Mouse (Mus musculus) 3T3-L1 (cell line): Measurements from ENCODE around the gene Commd8.
"Not testable (repeated sequence)": the region's sequence is repeated elsewhere in the genome, so short reads cannot be mapped to it uniquely, and the experiment has no call there.

ENCODE experiments used
- DNase-seq: peaks from one replicate; pipeline ENCODE4 v3.0.0-alpha.2; 2015; ENCODE audit warnings: low read depth, low spot score

Gene Commd8

GRCm38 (mm10) chr5:72168285-72168621 lies 264 bp upstream of the Commd8 start:
- DNase-seq, result no peak

DNA sequence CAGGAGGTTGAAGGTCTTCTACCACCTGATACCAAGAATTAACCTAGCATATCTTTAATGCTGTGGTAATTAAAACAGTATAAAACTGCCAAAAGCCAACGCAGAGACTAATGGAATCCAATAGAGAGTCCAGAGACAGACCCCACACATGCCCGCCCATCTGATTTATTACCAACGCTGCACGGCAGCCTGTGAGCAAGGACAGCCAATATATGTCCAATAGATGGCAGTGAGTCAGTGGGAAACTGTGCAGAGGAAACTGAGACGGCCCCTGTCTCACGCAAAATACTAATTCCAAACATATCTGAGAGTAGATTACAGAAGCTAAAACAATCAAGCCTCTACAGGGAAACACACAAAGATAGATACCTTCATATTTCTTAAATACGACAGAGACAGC lies 3.6 kb downstream of the Commd8 start:
- no peak for DNase-seq

DNA sequence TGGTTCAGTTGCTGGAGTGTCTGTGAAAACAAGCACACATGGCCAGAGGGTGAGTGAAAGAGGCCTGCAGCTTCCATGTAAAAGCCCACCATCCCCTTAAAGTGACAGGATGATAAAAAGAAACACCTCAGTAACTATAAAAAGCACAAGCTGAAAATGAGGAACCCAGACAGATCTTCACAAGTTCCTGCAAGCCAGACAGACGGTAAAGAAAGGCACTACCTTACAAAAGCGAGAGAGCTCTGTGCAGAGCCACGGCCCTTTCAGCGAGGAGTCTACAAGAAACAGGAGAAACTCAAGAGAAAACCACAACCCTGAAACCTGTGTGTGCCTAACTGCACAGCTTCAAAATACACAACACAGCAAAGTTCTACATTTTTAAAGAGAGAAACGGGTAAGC lies 5.1 kb downstream of the Commd8 start:
- no peak for DNase-seq

- no peak for DNase-seq
Measured at GRCm38 (mm10) chr5:72160781-72161485, 7.1 kb downstream of the Commd8 start.

DNA sequence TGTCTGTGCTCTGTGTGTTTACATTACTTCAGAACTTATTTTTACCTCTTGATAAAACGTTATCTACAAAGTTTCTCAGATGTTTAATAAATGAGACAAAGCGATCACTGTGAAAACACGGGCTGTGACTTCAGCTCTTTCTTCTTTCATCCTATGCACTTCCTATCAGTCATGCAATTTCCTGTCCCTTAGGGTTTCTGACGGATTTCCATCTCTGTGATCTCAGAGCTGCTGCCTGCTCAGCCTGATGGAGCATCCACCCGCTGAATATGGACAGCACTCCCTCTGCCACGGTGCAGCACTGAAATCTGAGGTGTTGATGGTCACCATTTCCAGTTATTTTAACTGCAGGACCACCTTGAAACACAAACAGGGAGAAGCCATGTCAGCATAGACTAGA lies 8.5 kb downstream of the Commd8 start:
- no peak for DNase-seq

DNA sequence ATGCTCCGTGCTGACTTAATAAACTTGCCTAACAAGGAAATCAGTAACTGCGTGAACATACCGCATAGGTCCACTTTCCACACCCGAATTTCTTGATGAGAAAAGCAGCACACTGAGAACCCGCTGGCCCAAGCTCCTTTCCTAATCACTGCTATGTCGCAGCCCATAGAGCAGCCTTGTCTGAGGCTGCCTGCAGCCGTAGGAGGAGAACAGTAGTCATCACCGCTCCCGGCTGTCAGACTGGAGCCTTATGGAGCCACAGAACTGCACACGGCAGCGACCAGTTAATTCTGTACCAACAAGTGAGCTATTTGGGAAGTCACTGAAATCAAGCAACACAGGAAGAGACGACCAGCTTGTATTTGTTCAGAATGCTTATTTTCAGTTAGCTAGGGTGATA lies 9.3 kb downstream of the Commd8 start:
- DNase-seq, result no peak

DNA sequence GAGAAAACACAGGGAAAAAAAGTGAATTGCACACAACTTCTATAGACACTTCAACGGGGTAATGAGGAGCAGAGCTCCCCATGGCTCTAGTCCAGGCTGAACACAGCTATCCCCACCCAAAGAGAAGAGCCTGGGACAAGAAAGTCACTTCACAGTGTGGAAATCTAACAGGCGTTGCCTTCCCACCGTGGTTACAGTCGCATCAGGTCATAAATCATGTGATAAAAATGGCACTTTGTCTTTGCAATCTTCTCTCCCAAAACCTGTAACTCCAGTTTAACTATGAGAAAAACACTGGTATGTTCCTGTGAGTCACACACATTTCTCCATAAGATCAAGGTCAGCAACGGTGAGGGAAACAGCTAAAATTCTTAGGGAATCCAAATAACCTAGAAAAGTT lies 11.4 kb downstream of the Commd8 start:
- DNase-seq, result peak; percentile 18

DNA sequence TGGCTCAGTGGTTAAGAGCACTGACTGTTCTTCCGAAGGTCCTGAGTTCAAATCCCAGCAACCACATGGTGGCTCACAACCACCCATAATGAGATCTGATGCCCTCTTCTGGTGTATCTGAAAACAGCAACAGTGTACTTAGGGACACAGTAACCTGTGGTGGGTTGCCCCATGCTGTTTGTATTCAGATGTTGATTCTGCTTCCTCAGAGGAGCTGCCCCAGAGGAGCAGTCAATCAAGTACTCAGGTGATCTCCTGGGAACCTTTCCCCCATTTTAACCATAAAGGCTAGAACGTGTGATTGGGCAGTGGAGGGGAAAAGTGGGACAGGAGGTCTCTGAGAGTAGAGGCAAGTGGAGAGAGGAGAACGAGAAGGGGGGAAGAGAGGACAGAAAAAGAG lies 12.3 kb downstream of the Commd8 start:
- not testable (repeated sequence) for DNase-seq

- no peak for DNase-seq
Measured at GRCm38 (mm10) chr5:72150870-72151269, 17.1 kb downstream of the Commd8 start.

DNA sequence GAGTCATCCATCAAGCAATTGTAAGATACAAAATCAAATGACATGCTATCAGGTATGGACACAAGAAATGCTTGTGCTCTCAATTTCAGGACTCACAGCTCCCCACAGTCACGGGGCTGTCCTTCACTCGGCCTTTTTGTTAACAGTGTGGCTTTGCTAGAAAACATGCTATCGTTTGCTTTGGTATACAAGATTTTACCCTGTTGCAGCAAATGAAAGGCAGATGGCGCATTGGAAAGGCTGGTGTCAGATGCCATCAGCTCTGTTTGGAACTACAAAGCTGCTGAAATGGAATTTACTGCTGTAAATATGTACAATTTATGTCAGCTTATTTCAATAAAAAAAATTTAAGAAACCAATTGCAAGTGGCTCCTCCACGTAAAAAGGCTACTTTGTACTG lies 19.3 kb downstream of the Commd8 start:
- no peak for DNase-seq

GRCm38 (mm10) chr5:72139619-72140018 lies 28.4 kb downstream of the Commd8 start:
- no peak for DNase-seq

GRCm38 (mm10) chr5:72138256-72138655 lies 29.7 kb downstream of the Commd8 start:
- DNase-seq, result no peak

DNA sequence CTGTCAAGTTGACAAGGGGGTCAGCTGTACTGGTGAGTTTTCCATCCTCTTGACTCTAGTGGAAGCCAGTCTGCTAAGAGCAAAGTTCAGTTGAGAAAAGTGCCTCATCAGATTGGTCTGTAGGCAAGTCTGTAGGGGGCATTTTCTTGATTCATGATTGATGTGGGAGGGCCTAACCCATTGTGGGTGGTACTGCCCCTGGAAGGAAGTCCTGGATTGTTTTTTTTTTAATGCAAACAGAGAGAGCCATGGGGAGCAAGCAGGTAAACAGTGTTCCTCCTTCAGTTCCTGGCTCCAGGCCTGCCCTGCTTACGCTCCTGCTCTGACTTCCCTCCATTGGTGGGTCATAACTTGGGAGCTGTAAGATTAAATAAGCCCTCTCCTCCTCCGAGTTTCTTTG lies 34.1 kb downstream of the Commd8 start:
- DNase-seq, result no peak

DNA sequence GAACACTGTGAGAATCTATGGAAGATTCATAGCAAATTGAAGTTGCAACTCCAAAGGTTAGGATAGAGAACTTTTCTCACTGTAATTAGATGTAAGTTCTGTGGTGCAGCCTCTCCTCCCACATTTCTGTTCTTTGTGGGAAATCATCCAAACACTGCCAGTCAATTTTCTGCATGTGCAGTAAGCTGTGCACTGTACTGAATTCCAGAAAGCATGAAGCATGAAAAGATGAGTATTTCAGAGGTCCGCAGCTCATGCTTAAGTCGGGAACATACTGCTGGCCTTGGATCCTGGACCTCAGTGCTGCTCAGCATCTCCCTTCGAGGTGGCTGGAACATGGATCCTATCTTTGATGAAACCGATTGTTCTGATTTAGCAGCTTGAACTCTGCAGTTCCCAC lies 41.3 kb downstream of the Commd8 start:
- no peak for DNase-seq

DNA sequence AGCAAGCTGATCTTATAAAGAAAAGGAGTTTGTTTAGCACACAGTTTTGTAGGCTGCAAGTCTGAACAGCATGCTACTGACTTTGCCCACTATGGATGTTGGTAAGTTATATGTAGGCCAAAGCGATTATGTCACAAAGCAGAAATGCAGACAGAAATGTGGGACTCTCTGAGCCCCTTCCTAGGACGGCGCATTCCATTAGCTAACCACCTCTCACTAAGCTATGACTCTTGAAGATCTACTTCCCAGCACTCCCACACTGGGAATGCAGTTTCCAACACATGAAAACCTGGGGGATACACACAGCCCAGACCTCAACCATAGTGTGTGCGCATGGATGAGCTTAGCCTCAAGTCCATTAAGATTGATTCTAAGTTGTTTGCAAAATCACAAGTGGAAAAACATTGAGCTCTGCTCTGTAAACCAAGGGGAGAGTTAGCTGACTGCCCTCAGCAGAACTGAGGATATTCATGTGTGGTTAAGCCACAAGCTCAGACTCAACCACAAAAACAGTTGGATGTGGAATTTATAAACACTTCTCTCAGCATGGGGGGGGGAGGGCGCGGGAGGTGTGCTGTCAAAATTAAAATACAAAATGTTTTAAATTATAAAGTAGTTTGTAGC lies 45.5 kb downstream of the Commd8 start:
- no peak for DNase-seq
